Mouse (Mus musculus) limb, embryonic 11.5 days (tissue): ENCODE results near the gene Wdfy4. TPM values are rescaled to one million over a fixed set of nuclear protein-coding genes. Genes with fewer than 3 reads are reported as not detected.
A peak's percentile ranks its signal among the peaks of the same experiment; 100 is the strongest.

Experiments
- ATAC-seq: fragments of 200-750 bp; cut with Nextera tagmentation; 2 replicates; pipeline ENCODE4 v1.8.0; 2017; ENCODE audit warnings: low read depth; ENCODE audit not compliant: insufficient number of reproducible peaks, low FRiP score, low TSS enrichment
- DNase-seq: peaks from one replicate; pipeline ENCODE4 v3.0.0-alpha.2; 2015; ENCODE audit warnings: low spot score
- H3K27ac ChIP-seq: fragments of 300-500 bp; sonication (generic); replicated peaks from 2 replicates; pipeline ENCODE4 v1.5.1; 2014; ENCODE audit warnings: low read depth, mild to moderate bottlenecking, low read length
- H3K27me3 ChIP-seq: fragments of 300-500 bp; sonication (generic); 2 replicates; pipeline ENCODE4 v1.6.1; 2014; ENCODE audit warnings: mild to moderate bottlenecking, low read length, mixed read lengths; ENCODE audit not compliant: control insufficient read depth, insufficient read depth
- H3K36me3 ChIP-seq: fragments of 300-500 bp; sonication (generic); 2 replicates; pipeline ENCODE4 v1.6.1; 2014; ENCODE audit warnings: mild to moderate bottlenecking, low read length, moderate library complexity, mixed read lengths; ENCODE audit not compliant: control insufficient read depth, insufficient read depth
- H3K4me1 ChIP-seq: fragments of 300-500 bp; sonication (generic); 2 replicates; pipeline ENCODE4 v1.6.1; 2014; ENCODE audit warnings: low read length, mixed read lengths; ENCODE audit not compliant: control insufficient read depth, insufficient read depth
- H3K4me2 ChIP-seq: fragments of 300-500 bp; sonication (generic); 2 replicates; pipeline ENCODE4 v1.6.1; 2014; ENCODE audit warnings: low read depth, mild to moderate bottlenecking, moderate library complexity; ENCODE audit not compliant: severe bottlenecking
- H3K4me3 ChIP-seq: fragments of 300-500 bp; sonication (generic); 2 replicates; pipeline ENCODE4 v1.5.1; 2014; ENCODE audit warnings: low read depth, low read length
- H3K9ac ChIP-seq: fragments of 300-500 bp; sonication (generic); 2 replicates; pipeline ENCODE4 v1.6.1; 2014; ENCODE audit warnings: mild to moderate bottlenecking, low read length
- H3K9me3 ChIP-seq: fragments of 300-500 bp; sonication (generic); 2 replicates; pipeline ENCODE4 v1.6.1; 2016; ENCODE audit warnings: low read length; ENCODE audit not compliant: control insufficient read depth
- WGBS: fragments of 180-500 bp; shearing (Covaris S2); extraction: QIAGEN DNeasy Blood & Tissue Kit; methylation state at CpG from one replicate; pipeline ENCODE4 v1.1.7; 2014; 5-methylcytosine and 5-hydroxymethylcytosine counted together
- polyA plus RNA-seq: library from polyadenylated mRNA; unstranded; fragments of >200 nt; fragmentation: Nextera tagmentation; extraction: Ambion mirVana; gene quantifications from 2 replicates; pipeline ENCODE4 v1.2.1, GENCODE M21; 2014

Wdfy4 gene
- polyA plus RNA-seq, 1 experiment from 2014 or later: 0.24 TPM

DNA sequence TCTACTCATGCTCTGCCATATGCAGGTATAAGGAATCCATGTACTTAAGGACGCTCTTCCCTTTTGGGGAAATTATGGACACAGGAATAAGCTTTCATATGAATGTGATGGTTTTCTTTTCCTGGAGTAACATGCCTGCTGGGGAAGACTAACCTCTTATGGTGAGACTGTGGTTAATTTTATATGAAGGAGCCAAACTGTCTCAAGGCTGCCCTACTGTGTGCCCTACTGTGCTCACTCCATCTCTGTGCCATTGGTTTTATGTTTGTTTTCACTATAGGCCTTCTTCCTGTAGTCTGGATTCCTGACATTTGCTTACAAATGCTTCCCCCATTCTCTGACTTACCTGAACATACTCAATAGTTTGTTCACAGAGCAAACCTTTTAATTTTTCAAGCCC is 180.2 kb downstream of the Wdfy4 start:
- Histone ChIP-seq H3K27ac (no peak overlapping the region), H3K4me1 (no peaks in the 10 kb centered on the region), H3K4me3 (no peak overlapping the region), H3K9me3 (peaks cover 2% of the 10 kb centered on the region; the same call in 1 of the 2 replicates), H3K9ac (no peak overlapping the region), H3K36me3 (no peaks in the 10 kb centered on the region), H3K4me2 (no peak overlapping the region), H3K27me3 (no peaks in the 10 kb centered on the region)
- ATAC-seq: no peak
- DNase-seq: no peak
- WGBS: 100% methylated on average over 1 of the region's 1 CpGs

DNA sequence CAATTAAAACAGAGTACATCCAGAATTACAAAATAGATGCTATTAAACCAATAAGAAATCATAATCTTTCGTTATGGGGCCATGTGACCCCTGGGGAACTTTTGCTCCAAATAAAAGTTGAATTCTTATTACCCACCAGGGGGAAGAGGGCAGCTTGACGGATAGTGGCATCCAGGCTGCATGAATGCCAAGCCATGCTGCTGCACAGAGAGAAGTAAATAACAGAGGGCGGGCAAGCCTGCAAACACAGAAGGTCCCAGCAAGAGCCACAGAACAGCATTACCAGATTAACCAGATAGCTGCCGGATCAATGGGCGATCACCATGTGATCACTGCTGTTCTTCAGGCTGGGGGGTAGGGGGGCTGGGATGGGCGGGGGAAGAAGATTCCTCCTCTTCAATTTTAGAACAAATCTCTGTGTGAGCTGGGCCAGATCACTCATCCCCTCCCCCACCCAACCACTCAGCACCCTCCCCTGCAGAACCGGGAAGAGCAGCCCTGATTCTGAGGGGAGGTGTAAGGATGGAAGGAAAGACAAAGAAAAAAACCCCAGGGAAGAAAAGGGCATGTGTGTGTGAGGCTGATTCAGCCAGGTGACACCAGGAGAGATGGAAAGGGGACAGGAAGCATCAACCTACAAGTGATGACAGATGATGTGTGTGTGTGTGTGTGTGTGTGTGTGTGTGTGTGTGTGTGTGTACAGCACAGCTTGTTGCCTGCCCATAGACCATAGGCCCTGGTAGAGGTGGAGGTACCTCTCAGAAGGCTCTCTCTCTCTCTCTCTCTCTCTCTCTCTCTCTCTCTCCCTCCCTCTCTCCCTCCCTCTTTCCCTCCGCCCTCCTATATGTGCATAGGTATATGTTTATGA is 185.0 kb downstream of the Wdfy4 start:
- Histone ChIP-seq H3K4me2 (no peak overlapping the region), H3K9me3 (peaks cover 2% of the 10 kb centered on the region; the same call in 1 of the 2 replicates), H3K27ac (no peak overlapping the region), H3K9ac (no peak overlapping the region), H3K36me3 (no peaks in the 10 kb centered on the region), H3K4me1 (0 out of 2 replicates have a peak, but pooled peaks cover 1% of the 10 kb centered on the region), H3K27me3 (no peaks in the 10 kb centered on the region), H3K4me3 (no peak overlapping the region)
- no peak for ATAC-seq
- DNase-seq: no peak
- 30% methylated on average over 8 of the region's 8 CpGs for WGBS

DNA sequence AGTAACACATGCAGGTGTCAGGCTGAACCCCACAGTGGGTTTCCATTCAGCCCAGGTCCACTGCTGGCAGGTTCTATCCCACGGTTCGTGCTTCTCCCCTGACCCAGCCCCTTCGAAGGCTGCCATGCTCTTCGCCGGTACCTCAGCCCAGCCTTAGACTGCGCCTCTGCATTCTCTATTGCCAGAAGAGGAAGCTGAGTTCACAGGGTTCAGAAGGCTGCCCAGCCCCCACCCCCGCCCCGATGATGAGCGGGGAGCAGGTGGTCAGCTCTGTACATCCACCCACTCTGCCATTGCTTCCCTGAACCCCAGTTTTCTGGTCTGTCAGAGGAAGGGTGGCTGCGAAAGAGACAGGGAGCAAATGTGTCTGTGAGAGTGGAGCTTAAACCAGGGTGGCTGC is 185.8 kb downstream of the Wdfy4 start:
- no peaks in the 10 kb centered on the region for H3K27me3 ChIP-seq
- DNase-seq (no peak), ATAC-seq (no peak)
- H3K9me3 ChIP-seq: no peaks in the 10 kb centered on the region
- H3K4me1 ChIP-seq: 0 out of 2 replicates have a peak, but pooled peaks cover 2% of the 10 kb centered on the region
- no peak overlapping the region for H3K9ac ChIP-seq
- no peak overlapping the region for H3K27ac ChIP-seq
- no peak overlapping the region for H3K4me3 ChIP-seq
- H3K36me3 ChIP-seq: no peaks in the 10 kb centered on the region
- H3K4me2 ChIP-seq: no peak overlapping the region
- 46% methylated on average over 10 of the region's 10 CpGs for WGBS

DNA sequence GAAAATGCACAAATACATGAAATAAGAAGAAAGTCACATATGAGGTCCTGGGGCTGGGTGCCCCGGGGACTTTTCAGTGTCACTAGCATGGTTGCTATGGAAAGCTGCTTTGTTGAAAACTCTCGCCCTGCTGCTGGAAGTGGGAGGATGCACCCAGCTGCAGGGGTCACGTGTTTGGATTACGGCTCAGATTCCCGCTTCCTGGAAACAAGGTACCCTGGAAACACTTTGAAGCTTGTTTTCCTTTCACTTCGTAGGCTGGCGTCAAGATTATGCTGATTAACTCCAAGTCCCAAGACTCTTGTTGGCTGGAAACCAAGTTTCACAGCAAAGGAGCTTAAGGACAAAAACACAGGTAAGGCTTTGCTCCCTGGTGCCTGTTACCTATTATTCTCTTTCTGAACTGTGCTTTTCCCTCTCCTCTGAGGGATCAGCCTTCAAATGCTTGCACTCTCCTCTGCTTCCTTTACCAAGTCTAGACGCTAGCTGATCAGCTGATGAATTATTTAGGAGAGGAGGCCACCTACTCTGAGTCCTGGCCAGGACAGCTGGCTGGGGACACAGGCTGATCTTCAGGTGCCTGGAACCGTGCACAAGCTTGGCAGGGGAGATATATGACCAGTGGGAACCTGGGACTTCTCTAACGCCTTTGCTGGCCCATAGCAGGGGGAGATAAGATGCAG is 190.2 kb downstream of the Wdfy4 start:
- H3K9ac ChIP-seq: no peak overlapping the region
- H3K27me3 ChIP-seq: no peaks in the 10 kb centered on the region
- peak overlapping the region; percentile 18; the same call in 1 of the 2 replicates for H3K4me2 ChIP-seq
- H3K27ac ChIP-seq: no peak overlapping the region
- no peaks in the 10 kb centered on the region for H3K36me3 ChIP-seq
- DNase-seq (peak; percentile 62), ATAC-seq (no peak)
- no peaks in the 10 kb centered on the region for H3K9me3 ChIP-seq
- 0 out of 2 replicates have a peak, but pooled peaks cover 2% of the 10 kb centered on the region for H3K4me1 ChIP-seq
- WGBS: 4% methylated on average over 10 of the region's 10 CpGs
- no peak overlapping the region for H3K4me3 ChIP-seq

DNA sequence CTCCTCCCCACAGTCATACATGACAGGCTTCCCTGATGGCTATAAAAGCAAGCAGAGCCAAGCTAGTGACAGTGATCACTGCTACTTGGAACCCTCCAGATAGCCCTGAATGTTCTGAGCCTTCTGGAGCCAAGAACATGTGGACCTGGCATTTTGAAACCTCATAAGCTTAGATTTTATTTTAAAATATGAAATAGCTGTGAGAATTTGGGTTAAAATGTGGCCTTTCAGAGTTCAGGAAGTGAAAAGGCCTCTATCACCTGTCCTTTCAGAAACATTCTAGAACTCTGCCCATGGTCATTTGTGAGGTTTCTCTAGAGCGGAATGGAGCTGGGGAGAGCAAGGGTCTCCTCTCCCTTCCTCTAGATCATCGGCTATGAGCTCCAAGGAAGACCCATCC is 194.2 kb downstream of the Wdfy4 start, which contains the start of gene Lrrc18:
Lrrc18 (plus strand) TSS at position 301 of the 400 bp plus-strand sequence.
- DNase-seq (no peak), ATAC-seq (no peak)
- Histone ChIP-seq H3K9ac (no peak within 1 kb of the TSS), H3K27ac (no peak within 1 kb of the TSS), H3K4me3 (no peak within 1 kb of the TSS), H3K9me3 (no peaks in the 10 kb centered on the region), H3K4me2 (no peak within 1 kb of the TSS), H3K27me3 (no peaks in the 10 kb centered on the region), H3K4me1 (0 out of 2 replicates have a peak, but pooled peaks cover 2% of the 10 kb centered on the region), H3K36me3 (no peaks in the 10 kb centered on the region)
- WGBS: 89% methylated on average over 2 of the region's 2 CpGs

DNA sequence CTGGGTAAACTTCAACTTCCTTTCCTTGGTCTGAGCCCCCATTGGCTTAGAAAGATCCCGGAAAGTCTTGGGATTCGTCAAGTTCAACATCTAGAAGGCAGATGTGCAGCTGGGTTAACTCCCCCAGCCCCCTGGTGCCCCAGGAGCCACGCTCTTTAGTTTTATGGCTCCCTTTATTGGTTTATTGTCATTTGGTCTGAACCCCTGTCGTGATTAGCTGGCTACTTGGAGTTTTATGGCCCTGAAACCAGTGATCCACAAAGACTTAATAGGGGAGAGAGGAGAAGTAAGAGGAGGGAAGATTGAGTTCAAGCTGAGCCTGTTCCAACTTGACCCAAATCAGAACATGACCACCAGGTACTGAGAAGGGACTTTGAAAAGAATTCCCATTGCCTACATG is 198.6 kb downstream of the Wdfy4 start:
- Histone ChIP-seq H3K9me3 (no peaks in the 10 kb centered on the region), H3K27me3 (no peaks in the 10 kb centered on the region), H3K4me1 (no peaks in the 10 kb centered on the region), H3K4me3 (no peak overlapping the region), H3K27ac (no peak overlapping the region), H3K4me2 (no peak overlapping the region), H3K36me3 (no peaks in the 10 kb centered on the region), H3K9ac (no peak overlapping the region)
- DNase-seq (peak; percentile 33), ATAC-seq (no peak)
- 8% methylated on average over 4 of the region's 4 CpGs for WGBS

DNA sequence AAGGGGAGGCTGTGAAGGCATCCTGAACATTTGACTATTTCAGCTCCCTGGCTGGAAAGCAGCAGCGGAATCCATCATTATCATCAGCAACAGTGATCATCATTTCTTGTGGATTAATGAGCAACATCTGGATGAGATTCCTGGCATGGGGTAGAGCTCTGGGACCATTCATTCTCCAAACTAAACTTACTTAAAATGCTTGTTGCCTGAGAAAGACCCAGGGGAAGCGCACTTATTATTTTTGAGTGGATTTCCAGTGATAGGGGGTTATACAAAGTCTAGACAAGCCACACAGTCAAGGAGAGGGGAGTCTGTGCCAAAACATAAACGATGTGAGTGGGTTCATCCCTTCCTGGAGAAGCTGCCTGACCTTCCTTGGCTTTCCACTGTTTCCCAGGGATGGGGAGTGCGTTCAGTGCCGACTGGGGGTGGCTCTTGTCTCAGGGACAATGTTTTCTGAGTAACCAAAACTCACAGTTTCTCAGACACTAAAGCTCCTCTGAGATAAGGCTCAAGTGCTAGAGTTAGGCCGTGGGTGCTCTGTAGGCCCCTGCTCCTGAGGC is 201.1 kb downstream of the Wdfy4 start:
- H3K27ac ChIP-seq: no peak overlapping the region
- no peak overlapping the region for H3K4me2 ChIP-seq
- no peak for DNase-seq
- no peaks in the 10 kb centered on the region for H3K9me3 ChIP-seq
- WGBS: 80% methylated on average over 6 of the region's 6 CpGs
- ATAC-seq: no peak
- H3K4me3 ChIP-seq: no peak overlapping the region
- no peak overlapping the region for H3K9ac ChIP-seq
- no peaks in the 10 kb centered on the region for H3K36me3 ChIP-seq
- H3K4me1 ChIP-seq: no peaks in the 10 kb centered on the region
- H3K27me3 ChIP-seq: no peaks in the 10 kb centered on the region

DNA sequence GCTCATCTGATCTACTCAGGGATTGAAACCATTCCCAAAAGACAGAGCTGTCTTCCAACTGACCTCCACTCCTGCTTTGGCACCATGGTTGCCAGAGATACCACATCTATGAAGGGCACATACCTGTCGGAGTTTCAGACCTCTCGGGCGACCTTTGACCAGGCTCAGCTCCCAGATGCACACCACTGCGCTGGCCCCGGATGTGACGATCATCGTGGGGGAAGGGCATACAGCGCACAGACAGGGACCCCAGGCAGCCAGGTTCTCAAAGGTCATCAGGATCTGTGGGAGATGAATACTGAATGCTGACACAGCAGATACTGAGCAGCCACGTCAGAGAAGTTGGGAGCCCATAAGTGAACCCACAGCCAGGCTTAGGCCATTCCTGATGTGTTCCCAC is 214.6 kb downstream of the Wdfy4 start:
- H3K27me3 ChIP-seq: no peaks in the 10 kb centered on the region
- no peak overlapping the region for H3K4me2 ChIP-seq
- no peak overlapping the region for H3K9ac ChIP-seq
- no peaks in the 10 kb centered on the region for H3K4me1 ChIP-seq
- DNase-seq (no peak), ATAC-seq (no peak)
- no peaks in the 10 kb centered on the region for H3K36me3 ChIP-seq
- H3K27ac ChIP-seq: no peak overlapping the region
- H3K4me3 ChIP-seq: no peak overlapping the region
- no peaks in the 10 kb centered on the region for H3K9me3 ChIP-seq
- WGBS: 76% methylated on average over 9 of the region's 9 CpGs
